Mouse (Mus musculus) small intestine, adult 2 months (tissue): ENCODE data around the gene Sdhaf1.

ENCODE experiments used
- CTCF ChIP-seq: fragments of 200-500 bp; IDR thresholded peaks from 2 replicates; pipeline ENCODE4 v1.5.1; 2012; ENCODE audit warnings: low read depth, mild to moderate bottlenecking, control low read depth, inconsistent platforms, low read length, moderate library complexity, mixed read lengths; ENCODE audit not compliant: insufficient replicate concordance, insufficient read length; ENCODE audit errors: extremely low read depth
- POLR2A ChIP-seq: fragments of 200-500 bp; IDR thresholded peaks from 2 replicates; pipeline ENCODE4 v1.6.1; 2012; ENCODE audit warnings: low read depth, mild to moderate bottlenecking, control low read depth, inconsistent platforms, low read length, moderate library complexity

GRCm38 (mm10) chr7:30278911-30279310 lies 44.8 kb downstream of the Sdhaf1 start:
- TF ChIP-seq CTCF: no peak
- TF ChIP-seq POLR2A: no peak
